Mouse (Mus musculus): ENCODE results near the gene Stx12. TPM values are rescaled to one million over a fixed set of nuclear protein-coding genes. Genes with fewer than 3 reads are reported as not detected.

Gene Stx12
- polyA plus RNA-seq, 1 experiment from 2014 or later, result 161 TPM

GRCm38 (mm10) chr4:132904071-132904470 lies 19.8 kb upstream of the Stx12 start:
- H3K9ac ChIP-seq, result no peak overlapping the region
- H3K4me2 ChIP-seq, result no peak overlapping the region
- no peaks in the 10 kb centered on the region for H3K4me1 ChIP-seq
- H3K9me3 ChIP-seq, result no peaks in the 10 kb centered on the region
- H3K4me3 ChIP-seq, result no peak overlapping the region
- no peak for ATAC-seq (replicated peaks)
- no peaks in the 10 kb centered on the region for H3K27me3 ChIP-seq (replicated peaks)
- WGBS, result 94% methylated on average over 2 of the region's 2 CpGs
- no peak overlapping the region for H3K27ac ChIP-seq
- peaks cover 48% of the 10 kb centered on the region; the same call in 1 of the 2 replicates for H3K36me3 ChIP-seq (replicated peaks)

DNA sequence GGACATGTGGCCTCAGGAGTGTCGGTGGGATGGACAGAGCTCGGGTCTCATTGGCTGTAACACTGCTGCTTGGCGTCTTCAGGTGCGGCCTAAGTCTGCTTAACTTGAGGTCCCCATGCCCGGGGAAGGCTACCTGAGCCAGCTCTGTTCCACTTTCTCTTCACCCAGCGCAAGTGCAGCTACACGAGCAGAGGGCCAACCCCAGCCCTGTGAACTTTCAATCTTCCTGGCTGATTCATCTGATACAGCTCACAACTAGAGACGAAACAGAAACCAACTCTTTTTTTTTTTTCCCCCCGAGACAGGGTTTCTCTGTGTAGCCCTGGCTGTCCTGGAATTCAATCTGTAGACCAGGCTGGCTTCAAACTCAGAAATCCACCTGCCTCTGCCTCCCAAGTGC lies 13.9 kb upstream of the Stx12 start:
- Histone ChIP-seq H3K27me3 (replicated peaks) (no peaks in the 10 kb centered on the region), H3K9ac (no peak overlapping the region)
- WGBS, result 91% methylated on average over 9 of the region's 9 CpGs

DNA sequence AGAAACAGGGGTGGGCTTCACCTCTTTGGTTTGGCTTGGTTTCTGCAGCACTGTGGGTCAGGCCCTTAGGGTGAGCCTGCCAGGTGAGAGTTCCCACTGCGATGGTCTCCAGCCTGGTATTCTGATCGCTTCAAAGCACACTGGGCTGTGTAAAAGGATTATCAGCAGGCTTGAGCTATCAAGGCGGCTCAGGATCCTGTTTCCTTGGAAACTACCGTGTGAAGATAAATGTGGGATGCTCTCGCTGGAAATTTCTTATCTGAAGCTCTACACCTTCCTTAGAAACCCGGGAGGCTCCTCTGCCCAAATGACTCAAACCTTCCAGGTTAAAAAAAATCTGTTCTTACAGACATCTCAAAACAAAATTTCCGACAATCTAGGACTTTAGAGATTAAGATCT lies 10.1 kb upstream of the Stx12 start:
- H3K9ac ChIP-seq, result no peak overlapping the region

More for the DNA sequence above, 13.9 kb upstream of the Stx12 start:
- H3K9me3 ChIP-seq, result no peaks in the 10 kb centered on the region
- ATAC-seq (replicated peaks), result no peak
- H3K27ac ChIP-seq, result no peak overlapping the region
- H3K4me3 ChIP-seq, result no peak overlapping the region
- H3K4me1 ChIP-seq, result peaks cover 20% of the 10 kb centered on the region
- 0 out of 2 replicates have a peak, but pooled peaks cover 23% of the 10 kb centered on the region for H3K36me3 ChIP-seq (replicated peaks)
- no peak overlapping the region for H3K4me2 ChIP-seq

GRCm38 (mm10) chr4:132884844-132885374 lies 600 bp upstream of the Stx12 start:
- H3K4me3 ChIP-seq, result peak overlapping the region; percentile 81
- peak overlapping the region; percentile 77 for H3K4me2 ChIP-seq
- no peaks in the 10 kb centered on the region for H3K9me3 ChIP-seq
- 14% methylated on average over 9 of the region's 9 CpGs for WGBS
- no peaks in the 10 kb centered on the region for H3K27me3 ChIP-seq (replicated peaks)
- peaks cover 37% of the 10 kb centered on the region for H3K4me1 ChIP-seq
- ATAC-seq (replicated peaks), result peak; percentile 51
- H3K36me3 ChIP-seq (replicated peaks), result no peaks in the 10 kb centered on the region
- H3K27ac ChIP-seq, result peak overlapping the region; percentile 82
- H3K9ac ChIP-seq, result peak overlapping the region; percentile 55

More for the DNA sequence above, 10.1 kb upstream of the Stx12 start:
- peak; percentile 50; the same call in 1 of the 2 replicates for ATAC-seq (replicated peaks)
- no peak overlapping the region for H3K4me3 ChIP-seq
- no peaks in the 10 kb centered on the region for H3K27me3 ChIP-seq (replicated peaks)
- WGBS, result 3% methylated on average over 7 of the region's 7 CpGs
- H3K27ac ChIP-seq, result peak overlapping the region; percentile 78
- no peaks in the 10 kb centered on the region for H3K9me3 ChIP-seq
- no peaks in the 10 kb centered on the region for H3K36me3 ChIP-seq (replicated peaks)
- H3K4me2 ChIP-seq, result peak overlapping the region; percentile 13; the same call in 1 of the 2 replicates
- H3K4me1 ChIP-seq, result peaks cover 20% of the 10 kb centered on the region

DNA sequence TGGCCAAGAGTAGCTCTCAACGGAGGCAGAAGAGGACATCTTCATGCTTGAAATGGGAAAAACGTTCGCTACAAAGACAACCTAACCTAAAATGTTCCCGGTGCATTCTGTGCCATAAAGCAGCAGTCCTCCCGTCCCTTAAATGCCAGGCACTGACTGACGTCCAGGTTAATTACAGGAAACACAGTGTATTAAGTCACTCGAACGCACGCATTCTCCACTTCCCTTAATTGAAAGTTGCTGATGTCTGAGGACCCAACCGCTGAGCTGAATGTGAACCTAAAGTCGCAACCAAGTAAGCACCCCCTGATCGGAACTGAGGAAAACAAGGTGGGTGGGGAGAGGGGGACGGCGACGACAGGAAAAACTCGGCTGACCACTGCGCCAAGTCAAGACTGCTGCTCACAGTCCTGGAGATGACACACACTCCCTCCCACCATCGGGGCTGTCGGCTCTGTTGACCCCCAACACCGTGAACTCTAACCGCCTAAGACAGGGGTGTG lies 697 bp downstream of the Stx12 start:
- no peaks in the 10 kb centered on the region for H3K36me3 ChIP-seq (replicated peaks)
- no peaks in the 10 kb centered on the region for H3K27me3 ChIP-seq (replicated peaks)
- peak overlapping the region; percentile 77 for H3K4me2 ChIP-seq
- no peaks in the 10 kb centered on the region for H3K9me3 ChIP-seq
- peak overlapping the region; percentile 93 for H3K9ac ChIP-seq
- peak overlapping the region; percentile 81 for H3K4me3 ChIP-seq
- ATAC-seq (replicated peaks), result peak; percentile 11; the same call in 1 of the 2 replicates
- peaks cover 37% of the 10 kb centered on the region for H3K4me1 ChIP-seq
- H3K27ac ChIP-seq, result peak overlapping the region; percentile 82
- WGBS, result 5% methylated on average over 20 of the region's 21 CpGs

- H3K4me1 ChIP-seq, result no peaks in the 10 kb centered on the region
- H3K9me3 ChIP-seq, result no peaks in the 10 kb centered on the region
- no peak overlapping the region for H3K4me3 ChIP-seq
- no peak overlapping the region for H3K4me2 ChIP-seq
- WGBS, result 95% methylated on average over 7 of the region's 7 CpGs
- H3K36me3 ChIP-seq (replicated peaks), result peaks cover 9% of the 10 kb centered on the region
- ATAC-seq (replicated peaks), result no peak
- H3K27ac ChIP-seq, result no peak overlapping the region
- H3K27me3 ChIP-seq (replicated peaks), result no peaks in the 10 kb centered on the region
- H3K9ac ChIP-seq, result no peak overlapping the region
Observed at GRCm38 (mm10) chr4:132874363-132875097, 9.8 kb downstream of the Stx12 start.

GRCm38 (mm10) chr4:132873481-132874362 lies 10.6 kb downstream of the Stx12 start:
- H3K4me1 ChIP-seq, result no peaks in the 10 kb centered on the region
- no peak overlapping the region for H3K9ac ChIP-seq
- H3K9me3 ChIP-seq, result no peaks in the 10 kb centered on the region
- H3K4me2 ChIP-seq, result no peak overlapping the region
- no peak overlapping the region for H3K4me3 ChIP-seq
- H3K36me3 ChIP-seq (replicated peaks), result peaks cover 16% of the 10 kb centered on the region
- H3K27ac ChIP-seq, result no peak overlapping the region
- no peaks in the 10 kb centered on the region for H3K27me3 ChIP-seq (replicated peaks)
- 91% methylated on average over 11 of the region's 11 CpGs for WGBS
- ATAC-seq (replicated peaks), result no peak

DNA sequence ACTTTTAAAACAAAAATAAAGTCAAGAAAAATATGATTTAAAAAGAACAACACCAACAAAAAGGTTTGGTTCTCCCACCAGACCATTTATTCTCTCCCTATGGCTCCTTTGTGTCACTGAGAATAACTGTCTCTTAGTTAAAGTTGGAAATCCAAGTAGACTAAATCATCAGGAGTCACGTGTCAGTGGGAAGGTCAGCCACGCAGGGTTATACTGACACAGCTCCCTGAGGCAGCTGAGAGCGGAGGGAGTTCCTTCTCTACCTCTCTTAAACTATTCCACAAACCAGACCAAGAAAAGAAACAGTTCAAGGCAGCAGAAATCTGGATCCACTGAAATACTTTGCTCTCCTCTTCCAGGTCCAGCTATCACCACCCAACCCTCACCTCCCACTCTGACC lies 13.2 kb downstream of the Stx12 start:
- no peaks in the 10 kb centered on the region for H3K4me1 ChIP-seq
- H3K36me3 ChIP-seq (replicated peaks), result peaks cover 36% of the 10 kb centered on the region
- no peak overlapping the region for H3K27ac ChIP-seq

DNA sequence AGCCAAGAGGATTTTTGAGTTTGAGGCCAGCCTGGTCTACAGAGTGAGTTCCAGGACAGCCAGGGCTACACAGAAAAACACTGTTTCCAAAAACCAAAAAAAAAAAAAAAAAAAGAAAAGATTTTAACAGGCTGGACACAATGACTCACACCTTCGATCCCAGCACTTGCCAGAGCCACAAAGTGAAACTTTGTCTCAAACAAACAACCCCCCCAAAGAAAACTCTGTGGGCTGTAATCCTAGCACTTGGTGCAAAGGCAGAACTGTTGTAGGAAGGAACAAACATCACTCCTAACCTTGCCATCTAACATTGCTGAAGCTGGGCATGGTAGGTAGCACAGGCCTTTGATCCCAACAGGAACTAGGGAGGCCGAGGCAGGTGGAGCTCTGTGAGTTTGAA lies 19.5 kb downstream of the Stx12 start:
- Histone ChIP-seq H3K36me3 (replicated peaks) (peaks cover 55% of the 10 kb centered on the region), H3K4me1 (no peaks in the 10 kb centered on the region), H3K27me3 (replicated peaks) (no peaks in the 10 kb centered on the region), H3K27ac (no peak overlapping the region), H3K4me3 (no peak overlapping the region), H3K4me2 (no peak overlapping the region), H3K9me3 (no peaks in the 10 kb centered on the region), H3K9ac (no peak overlapping the region)
- 88% methylated on average over 2 of the region's 2 CpGs for WGBS
- ATAC-seq (replicated peaks), result no peak

More for the DNA sequence above, 13.2 kb downstream of the Stx12 start:
- H3K4me2 ChIP-seq, result no peak overlapping the region
- no peak for ATAC-seq (replicated peaks)
- no peaks in the 10 kb centered on the region for H3K9me3 ChIP-seq
- H3K4me3 ChIP-seq, result no peak overlapping the region
- H3K27me3 ChIP-seq (replicated peaks), result no peaks in the 10 kb centered on the region
- 89% methylated on average over 3 of the region's 3 CpGs for WGBS
- H3K9ac ChIP-seq, result no peak overlapping the region

- no peak overlapping the region for H3K4me3 ChIP-seq
- no peaks in the 10 kb centered on the region for H3K27me3 ChIP-seq (replicated peaks)
- no peak for ATAC-seq (replicated peaks)
- H3K4me1 ChIP-seq, result no peaks in the 10 kb centered on the region
- WGBS, result 95% methylated on average over 13 of the region's 13 CpGs
- no peak overlapping the region for H3K27ac ChIP-seq
- no peak overlapping the region for H3K9ac ChIP-seq
- H3K4me2 ChIP-seq, result no peak overlapping the region
- H3K9me3 ChIP-seq, result no peaks in the 10 kb centered on the region
- H3K36me3 ChIP-seq (replicated peaks), result peaks cover 47% of the 10 kb centered on the region
Observed at GRCm38 (mm10) chr4:132863012-132863411, 21.3 kb downstream of the Stx12 start.

- Histone ChIP-seq H3K4me2 (no peak overlapping the region), H3K4me1 (no peaks in the 10 kb centered on the region), H3K36me3 (replicated peaks) (peaks cover 55% of the 10 kb centered on the region), H3K9me3 (no peaks in the 10 kb centered on the region), H3K4me3 (no peak overlapping the region), H3K27me3 (replicated peaks) (no peaks in the 10 kb centered on the region), H3K9ac (no peak overlapping the region), H3K27ac (no peak overlapping the region)
- WGBS, result 93% methylated on average over 1 of the region's 1 CpGs
- ATAC-seq (replicated peaks), result no peak
Observed at GRCm38 (mm10) chr4:132860880-132861279, 23.4 kb downstream of the Stx12 start.

GRCm38 (mm10) chr4:132843705-132844071 lies 40.6 kb downstream of the Stx12 start:
- Histone ChIP-seq H3K4me3 (peak overlapping the region; percentile 88), H3K4me1 (peaks cover 18% of the 10 kb centered on the region), H3K36me3 (replicated peaks) (peaks cover 8% of the 10 kb centered on the region; the same call in 1 of the 2 replicates), H3K9ac (peak overlapping the region; percentile 35), H3K9me3 (no peaks in the 10 kb centered on the region), H3K27ac (peak overlapping the region; percentile 84), H3K4me2 (peak overlapping the region; percentile 82), H3K27me3 (replicated peaks) (no peaks in the 10 kb centered on the region)
- ATAC-seq (replicated peaks), result no peak
- 86% methylated on average over 1 of the region's 1 CpGs for WGBS
